Mouse (Mus musculus): ENCODE results near the gene Ccdc27. TPM values are rescaled to one million over a fixed set of nuclear protein-coding genes. Genes with fewer than 3 reads are reported as not detected.
A peak's percentile ranks its signal among the peaks of the same experiment; 100 is the strongest.

The Ccdc27 gene
- total RNA-seq (2021): not detected
- long read RNA-seq, experiment 1: 0 reads
- long read RNA-seq, experiment 2: 0 reads

DNA sequence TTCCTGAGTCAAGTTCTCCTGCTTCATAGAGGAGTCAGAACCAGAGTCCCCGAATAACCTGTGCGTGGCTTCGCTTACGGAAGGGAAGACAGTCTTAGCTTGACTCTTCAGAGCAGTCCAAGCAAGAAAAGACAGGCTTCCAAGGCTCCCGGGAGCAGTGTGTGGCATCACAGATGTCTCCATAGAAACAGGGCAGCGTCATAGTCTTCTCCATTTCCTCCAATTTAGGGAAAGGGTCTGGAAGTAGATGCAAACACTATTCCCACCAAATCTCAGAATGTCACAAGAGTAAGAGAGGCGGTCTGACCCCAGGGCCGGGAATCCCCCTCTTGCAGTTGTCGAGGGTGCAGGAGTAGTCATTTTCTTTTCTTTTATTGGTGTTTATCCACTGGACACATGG is at the start of gene Ccdc27:
Gene Ccdc27 (minus strand): TSS at position 101 of the 400 bp plus-strand sequence.
- DNase-seq: no peak

DNA sequence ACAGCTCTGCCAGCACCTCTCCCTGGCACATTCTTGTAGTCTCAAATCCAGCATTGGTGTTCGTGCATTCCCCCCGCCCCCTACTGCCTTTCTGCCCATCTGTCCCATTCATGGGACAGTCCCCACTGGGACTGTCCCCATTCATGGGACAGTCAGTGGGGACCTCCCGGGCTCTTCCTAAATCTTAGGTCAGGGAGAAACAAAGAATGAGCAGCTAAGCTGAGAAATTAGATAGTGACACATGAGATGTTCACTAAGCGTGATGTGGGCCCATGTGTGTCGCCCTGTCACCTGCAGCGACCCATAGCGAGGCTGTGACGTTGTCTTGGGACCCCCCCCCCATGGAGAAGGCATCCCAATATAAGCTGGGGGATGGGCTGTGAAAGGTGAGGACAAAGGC is 48.9 kb upstream of the Ccdc27 start:
- no peak for DNase-seq

DNA sequence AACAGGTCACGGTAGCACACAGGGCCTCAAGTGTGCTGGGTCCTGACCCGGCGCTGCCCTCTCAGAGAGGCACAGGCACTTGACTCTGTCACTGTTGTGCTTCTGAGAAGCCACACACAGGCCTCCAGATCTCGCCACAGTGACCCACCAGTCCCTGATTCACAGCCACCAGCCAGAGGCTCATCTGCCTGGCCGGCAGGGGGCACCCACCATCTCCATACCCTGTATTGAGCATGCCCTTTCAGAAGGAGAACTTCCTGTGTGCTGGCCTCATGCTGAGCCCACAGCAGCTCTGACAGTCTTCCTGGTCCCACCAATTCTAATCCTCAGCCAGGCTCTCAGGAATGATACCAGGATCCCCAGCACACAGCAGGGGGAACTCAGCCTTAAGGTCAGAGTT is 46.7 kb upstream of the Ccdc27 start:
- no peak for DNase-seq

DNA sequence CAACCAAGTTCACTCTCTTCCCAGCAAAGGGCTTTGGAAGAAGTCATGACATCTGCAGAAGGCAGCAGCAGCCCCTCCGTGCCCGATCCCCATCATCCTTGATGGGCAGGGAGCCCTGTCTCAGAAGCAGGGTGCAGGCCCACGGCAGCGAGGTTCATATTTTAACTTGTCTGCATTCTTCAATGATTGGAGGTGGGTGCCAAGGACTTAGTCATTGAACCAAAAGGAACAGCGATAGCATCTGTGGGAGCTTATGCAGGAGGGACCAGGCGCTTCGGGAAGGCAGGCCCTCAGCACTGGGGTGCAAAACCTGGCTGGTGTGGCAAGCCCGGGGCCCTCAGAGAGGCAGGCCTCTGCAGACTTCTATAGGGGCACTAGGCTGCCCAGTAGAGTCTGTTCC is 44.0 kb upstream of the Ccdc27 start:
- no peak for DNase-seq

DNA sequence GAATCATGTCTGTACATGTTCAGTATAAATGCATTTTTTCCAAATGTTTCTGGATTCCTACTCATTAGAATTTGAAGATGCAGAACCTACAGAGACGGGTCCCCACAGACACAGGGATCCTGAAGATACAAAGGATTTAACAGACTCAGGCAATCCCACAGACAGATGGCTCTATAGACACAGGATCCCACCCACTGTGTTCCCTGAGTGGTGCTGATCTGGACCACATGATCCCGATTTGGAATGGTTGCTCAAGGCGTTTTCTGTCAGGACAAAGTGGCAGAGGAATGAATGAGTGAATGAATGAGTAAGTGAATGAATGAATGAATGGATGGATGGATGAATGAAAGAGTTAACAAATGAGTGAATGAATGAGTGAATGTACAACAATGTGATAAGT is 43.4 kb upstream of the Ccdc27 start:
- DNase-seq: no peak

DNA sequence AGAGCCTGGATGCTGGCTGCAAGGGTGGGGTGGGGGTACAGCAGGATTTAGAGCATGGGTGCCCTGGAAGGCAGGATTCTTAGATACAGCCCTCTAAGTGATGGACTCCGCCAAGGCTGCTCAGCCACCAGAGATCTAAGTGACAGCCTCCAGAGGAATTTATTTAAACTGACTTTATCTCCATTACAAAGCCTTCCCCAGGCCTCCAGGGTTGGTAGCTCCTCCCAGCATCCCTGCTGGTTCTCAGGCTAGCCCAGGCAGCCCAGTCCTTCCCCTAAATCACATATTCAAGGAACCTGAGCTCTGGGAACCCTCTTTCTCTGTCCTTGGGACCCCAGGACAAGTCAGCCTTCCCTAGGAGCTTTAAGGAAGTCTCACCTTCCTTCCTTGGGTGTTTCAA is 39.5 kb upstream of the Ccdc27 start:
- DNase-seq: no peak

DNA sequence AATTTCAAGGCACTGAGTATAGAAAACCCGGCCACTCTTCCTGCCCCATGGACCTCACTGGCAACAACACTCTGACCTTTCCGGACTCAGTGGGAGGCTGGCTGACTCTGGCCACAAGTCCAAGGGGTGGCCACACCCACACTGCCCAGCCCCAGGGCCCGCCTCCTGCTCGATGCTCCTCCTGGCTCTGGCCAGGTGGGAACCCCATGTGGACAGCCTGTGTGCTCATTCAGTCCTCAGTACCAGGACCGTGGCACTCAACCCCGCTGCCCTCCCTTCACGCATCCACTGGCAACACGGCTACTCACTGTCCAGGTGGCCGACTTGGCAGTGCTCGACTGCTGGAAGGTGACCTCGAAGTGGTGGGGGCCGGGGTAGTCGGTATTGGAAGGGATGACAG is 38.5 kb upstream of the Ccdc27 start:
- DNase-seq: no peak

DNA sequence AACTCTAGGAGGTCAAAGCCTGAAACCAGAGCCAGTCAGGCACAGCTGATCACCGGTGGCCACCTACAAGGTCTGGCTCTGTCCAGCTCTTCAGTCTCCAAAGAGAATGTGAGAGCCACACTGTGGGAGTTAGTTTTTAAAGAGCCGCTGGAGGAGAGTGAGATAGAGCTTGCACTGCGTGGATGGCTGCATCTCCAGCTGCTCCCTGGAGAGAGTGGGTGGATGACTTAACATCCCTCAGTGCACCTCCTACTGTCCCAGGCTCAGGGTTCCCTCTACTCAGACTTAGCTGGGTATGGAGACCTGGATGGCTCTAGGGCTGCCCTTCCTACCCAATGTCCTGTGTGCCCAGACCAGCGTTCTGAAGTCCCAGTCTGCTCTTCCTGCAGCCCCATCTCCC is 37.7 kb upstream of the Ccdc27 start:
- DNase-seq: no peak

DNA sequence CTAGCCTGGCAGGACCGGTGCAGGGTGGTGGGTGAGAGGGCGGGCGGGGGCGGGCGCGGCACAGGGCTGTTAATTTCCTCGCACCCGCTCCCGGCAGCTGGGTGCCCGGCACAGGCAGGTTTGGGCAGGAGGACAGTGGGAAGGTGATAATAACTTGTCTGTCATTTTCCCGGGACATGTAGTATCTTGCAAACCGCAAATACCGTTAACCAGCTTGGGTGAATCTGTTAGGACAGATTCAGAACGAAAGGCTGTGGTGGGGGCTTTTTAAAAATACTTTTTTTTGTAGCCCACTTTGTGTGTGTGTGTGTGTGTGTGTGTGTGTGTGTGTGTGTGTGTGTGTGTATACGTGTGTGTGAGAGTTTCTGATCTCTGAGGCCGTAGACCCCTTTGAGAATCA is 29.5 kb upstream of the Ccdc27 start:
- no peak for DNase-seq

DNA sequence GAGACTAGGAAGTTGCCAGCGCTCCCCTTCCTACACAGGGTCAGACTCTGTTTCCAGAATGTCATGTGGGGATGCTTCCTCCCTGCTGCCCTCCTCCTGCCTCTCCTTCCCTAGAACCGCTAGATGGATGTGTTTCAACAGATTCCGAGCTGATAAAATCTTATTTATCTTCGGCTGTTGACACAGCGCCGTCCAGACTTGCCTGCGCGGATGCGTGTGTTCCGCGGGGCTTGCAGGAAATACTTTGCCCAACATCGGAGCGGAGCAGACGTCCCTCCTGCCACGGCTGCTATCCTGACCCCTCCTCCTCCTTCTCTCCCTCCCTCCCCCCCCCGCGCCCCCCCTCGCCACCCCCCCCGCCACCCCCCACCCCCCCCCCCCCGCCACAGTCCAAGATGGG is 29.0 kb upstream of the Ccdc27 start:
- no peak for DNase-seq

DNA sequence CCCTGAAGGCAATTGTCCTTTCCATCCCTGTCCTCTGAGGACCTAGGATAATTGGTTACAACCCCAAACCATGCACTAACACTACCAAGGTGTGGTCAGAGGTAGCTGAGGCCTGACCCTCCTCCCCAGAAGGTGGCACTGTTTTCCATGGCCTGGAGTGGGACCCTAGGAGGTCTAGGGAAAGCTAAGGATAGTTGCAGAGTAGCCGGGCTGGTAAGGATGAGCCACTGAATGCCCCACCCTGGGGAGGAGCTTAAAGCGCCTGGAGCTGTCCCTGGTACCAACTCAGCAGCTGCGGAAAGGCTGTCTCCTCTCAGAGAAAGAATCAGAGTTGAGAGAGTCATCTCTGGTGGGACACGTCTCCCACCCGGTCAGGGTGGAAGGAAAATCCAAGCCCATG is 28.4 kb upstream of the Ccdc27 start:
- DNase-seq: peak in 1 of 2 experiments; percentile 13

DNA sequence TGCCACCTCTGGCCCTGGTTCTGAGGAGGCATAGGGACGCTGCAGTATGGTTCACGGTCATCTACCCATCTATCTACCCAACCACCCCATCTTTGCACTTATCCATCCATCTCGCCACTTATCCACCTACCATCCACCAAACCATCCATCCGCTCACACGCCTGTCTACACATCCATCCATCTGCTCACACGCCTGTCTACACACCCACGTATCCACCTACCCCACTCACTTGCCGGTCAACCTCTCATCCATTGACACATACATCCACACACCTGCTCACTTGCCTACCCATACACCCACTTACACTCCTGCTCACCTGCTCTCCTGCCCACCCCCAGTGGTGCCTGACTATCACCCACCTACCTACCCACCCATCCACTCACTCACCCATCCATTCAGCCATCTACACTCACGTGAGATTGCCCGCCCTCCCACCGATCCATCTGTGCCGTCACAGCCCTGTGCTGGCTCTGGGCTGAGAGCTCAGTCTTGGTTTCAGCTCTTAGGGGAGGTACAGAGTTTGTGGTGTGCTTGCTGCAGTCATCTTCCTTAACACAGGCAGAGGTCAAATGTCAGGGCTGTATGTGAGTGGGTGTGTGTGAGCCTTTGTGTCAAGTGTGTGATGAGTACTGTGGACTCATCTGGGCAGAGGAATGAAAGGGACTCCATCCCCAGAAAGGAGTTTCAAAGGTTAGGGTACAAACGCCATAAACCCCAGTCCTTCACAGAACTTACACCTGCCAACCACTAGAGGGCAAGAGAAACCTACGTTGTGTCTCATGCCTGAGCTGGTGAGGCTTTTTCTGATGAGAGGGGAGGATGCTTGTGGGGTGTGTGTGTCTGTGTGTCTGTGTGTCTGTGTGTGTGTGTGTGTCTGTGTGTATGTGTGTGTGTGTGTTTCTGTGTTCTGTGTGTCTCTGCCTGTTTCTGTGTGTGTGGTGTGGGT is 22.6 kb upstream of the Ccdc27 start:
- DNase-seq: peak; percentile 18 to 37

DNA sequence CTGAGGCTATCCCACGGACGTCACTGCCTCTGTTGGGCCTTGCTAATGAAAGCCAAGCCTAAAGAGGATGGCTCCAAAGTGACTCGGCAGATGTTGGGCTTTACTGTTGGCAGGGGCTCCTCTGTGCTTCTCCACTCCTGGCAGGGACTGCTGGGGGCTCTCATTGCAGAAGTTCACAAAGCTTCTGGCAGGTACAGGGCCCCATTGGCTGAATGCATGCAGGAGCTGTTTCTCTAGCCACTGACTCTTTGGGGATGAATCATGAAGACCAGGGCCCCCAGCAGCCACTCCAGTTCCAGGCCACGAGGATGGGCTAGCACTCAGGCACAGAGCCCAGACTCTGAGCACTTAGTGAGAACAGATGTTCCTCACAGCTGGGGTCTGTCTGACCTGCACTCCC is 15.2 kb upstream of the Ccdc27 start:
- peak in 1 of 2 experiments; percentile 9 for DNase-seq

DNA sequence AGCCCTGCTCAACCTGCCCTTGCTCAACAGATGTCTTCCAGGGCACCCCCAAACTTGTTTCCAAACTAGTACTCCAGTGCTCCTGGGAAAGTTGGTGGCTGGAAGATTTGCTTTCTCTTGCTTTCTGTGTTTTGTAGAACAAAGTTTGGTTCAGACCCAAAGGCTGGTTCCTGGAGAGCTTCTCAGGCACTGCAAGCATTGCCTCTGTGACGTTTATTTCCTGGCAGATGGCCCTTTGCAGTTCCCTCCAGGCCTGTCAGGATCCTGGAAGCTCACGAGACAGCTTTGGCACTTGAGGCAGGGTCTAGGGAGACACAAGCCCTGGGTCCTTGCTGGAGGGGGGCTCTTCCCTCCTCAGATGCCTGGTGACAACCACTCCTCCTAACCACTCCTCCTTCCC is 14.2 kb upstream of the Ccdc27 start:
- DNase-seq: peak; percentile 37 to 42

DNA sequence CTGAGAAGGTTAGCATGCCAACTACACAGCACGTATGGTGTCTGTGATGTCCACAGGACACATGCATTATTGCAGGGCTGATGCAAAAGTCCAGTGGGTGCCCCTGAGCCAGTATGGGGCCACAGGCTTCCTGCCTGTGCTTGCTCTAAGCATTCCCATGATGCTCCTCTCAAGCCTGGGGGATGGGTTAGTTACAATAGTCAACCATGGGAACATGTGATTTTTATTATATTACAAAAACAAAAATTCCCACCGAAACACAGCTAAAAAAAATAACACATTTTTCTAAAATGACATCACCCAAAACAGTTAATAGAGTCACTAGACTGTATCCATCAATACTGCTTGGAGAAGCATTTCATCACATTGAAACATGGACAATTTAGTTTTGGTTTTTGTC is 13.6 kb upstream of the Ccdc27 start:
- peak in 1 of 2 experiments; percentile 12 for DNase-seq

DNA sequence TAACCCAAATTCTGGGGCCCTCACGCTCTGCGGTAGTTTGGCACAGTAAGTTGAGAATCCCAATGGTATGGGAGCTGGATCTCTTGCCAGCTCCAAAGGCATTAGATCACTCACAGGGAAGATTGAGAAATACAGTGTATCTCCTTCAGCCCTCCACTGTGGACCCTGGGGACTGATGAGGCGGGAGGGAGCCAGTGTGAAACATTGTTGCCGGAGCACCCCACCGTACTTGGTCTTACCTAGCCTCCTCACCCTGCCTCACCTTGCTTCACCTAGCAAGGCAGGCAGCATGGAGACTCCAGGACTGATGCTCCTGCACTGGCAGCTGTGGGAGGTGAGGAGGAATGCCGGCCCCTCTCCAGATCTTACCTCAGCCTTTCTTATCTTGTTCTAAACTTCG is 13.0 kb upstream of the Ccdc27 start:
- DNase-seq: peak; percentile 23 to 30

DNA sequence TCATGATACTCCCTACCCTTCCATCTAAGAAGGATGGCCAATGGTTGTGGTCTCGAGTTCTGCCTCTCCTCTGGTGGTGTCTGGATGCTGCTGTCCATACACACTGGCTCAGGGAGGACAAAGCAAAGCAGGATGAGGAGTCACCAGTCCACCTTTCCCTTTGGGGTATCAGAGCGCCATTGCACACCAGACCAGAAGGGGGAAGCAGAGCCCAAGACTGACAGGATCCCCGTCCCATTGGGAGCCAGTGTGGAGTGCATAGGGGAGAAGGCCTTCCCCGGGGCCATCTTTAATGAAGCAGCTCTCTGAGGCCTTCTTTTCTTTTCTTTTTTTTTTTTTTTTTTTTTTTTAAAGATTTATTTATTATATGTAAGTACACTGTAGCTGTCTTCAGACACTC is 10.6 kb upstream of the Ccdc27 start:
- no peak for DNase-seq

DNA sequence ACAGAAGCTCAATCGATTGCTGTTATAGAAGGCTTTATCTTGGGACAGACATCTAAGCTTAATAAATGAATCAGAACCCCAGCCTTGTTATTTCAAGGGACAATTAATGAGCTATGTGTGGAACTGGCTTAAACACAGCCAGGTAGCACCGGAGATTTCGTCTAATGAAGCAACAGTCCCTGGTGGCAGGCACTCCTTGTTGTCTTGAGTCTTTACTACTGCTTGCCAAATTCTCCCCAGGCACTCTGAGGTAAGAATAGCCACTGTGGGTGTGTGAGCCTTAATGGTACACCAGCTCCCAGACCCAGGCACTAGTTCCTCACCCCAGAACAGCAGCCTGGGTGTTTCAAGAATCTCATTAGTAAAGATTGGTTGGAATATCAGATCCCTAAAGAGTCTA is 8.9 kb upstream of the Ccdc27 start:
- no peak for DNase-seq

DNA sequence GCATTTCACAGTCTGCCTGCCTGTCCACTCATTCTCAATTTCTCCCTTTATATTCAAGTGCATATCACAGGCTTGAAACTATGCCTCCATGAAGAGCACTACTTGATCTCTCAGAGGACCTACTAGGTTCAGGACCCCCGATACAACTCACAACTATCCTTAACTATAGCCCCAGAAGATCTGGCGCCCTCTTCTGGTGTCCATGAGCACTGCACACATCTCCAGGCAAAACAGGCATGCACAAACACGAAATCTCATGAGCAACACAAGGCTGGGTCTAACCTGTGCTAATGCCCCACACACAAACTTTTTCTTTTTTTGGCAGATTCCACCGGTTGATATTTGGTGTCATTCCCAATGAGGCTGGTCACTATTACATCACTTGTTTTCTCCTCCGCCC is 3.4 kb upstream of the Ccdc27 start:
- DNase-seq: no peak

DNA sequence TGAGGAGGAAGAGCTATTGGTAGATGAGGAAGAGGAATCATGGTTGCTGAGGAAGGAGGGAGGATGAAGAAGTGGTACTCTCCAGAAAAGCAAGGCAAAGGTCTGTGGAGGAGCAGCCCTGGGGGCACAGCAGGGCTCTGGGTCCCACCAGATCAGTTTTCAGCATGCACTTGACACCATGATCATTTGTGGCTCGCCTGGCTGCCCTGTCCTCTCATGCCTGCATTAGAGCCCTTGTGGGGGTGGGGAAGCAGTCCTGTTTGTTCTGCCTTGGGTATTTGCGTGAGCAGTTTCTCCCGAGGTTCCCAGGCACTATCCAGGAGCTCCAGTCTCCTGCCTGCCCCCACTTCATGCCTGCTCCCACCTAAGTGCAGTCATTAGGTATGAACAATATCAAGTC is 5.4 kb downstream of the Ccdc27 start:
- no peak for DNase-seq

DNA sequence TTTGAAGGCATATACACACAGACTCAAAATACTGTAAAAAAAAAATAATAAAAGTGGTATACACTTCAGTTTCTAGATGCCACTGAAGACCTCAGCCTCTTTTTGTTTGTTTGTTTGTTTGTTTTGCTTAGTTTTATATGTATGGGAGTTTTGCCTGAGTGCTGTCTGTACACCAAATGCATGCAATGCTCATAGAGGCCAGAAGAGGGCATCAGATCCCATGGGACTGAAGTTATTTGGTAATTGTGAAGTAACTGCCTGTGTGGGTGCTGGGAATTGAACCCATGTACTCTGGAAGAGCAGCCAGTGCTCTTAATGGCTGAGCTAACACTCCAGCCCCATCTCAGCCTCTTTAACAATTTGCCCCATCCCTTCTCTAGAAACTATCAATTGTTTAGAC is 13.8 kb downstream of the Ccdc27 start:
- DNase-seq: no peak

DNA sequence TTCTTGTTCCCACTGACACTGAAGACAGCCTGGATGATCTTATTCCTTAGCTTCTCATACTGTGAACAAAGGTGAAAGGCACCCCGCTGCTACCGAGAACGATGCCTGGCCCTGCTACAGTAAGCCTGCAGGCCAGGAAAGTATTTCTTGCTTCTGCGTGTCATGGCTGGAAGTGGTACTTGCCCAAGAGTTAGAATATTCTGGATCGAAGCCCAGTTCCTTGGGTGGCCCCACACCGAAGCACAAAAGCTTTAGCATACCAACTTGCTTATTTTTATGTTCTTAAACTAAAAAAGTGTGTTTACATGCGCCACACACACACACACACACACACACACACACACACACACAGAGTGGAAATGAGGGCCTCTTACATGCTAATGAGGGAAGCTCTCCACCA is 14.4 kb downstream of the Ccdc27 start:
- no peak for DNase-seq

DNA sequence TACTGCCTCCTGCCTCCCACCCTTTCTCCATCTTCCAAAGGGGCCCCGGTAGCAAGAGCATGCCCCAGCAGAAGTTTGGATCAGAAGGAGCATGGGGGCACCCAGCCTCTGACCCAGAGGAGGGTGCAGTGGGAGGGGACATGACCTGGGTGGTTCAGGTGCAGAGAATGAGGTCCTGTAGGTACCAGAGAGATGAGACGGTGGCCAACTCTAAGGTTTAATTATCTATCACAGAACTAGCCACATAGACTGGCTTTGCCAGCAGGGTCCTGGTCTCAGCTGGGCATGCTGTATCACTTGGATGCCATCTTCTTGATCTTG is 16.1 kb downstream of the Ccdc27 start:
- no peak for DNase-seq

DNA sequence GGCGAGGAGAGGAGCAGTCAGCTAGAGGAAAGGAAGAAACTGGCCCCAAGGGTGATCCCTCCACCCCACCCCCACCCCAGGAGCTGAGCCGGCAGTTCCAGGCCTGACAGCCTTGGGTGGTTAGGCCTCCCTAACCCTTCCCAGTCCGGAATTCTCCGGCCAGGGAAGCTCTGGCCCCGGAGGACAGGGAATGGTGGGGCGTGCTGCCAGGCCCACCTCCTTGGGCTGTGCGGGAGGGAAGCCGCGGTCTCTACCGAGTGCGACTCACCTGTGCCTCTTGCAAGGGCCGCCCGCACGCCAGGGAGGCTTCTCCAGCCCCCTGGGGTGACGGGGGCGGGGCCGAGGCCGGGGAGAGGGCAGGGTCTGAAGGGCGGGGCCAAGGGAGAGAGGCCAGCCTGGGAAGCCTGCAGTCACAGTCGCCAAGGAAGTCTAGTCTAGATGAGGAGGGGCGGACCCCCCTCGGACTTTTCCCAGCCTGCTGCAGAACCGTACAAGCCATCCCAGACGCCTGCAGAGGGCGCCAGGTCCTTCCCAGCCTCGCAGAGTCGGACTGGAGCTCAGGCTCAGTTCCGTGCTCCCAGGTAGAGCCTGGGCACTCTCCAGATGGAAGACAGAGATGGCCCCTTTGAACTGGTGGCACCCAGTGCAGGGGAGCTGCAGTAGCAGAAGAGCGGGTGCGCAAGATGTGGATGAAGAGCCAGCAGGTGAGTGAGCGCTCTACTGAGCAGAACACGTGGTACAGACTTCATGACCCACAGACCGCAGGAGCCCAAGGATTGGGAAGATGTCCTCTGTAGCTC is 16.6 kb downstream of the Ccdc27 start, which contains the start of gene Smim1:
Gene Smim1 (minus strand): TSS at position 590 of the 800 bp plus-strand sequence.
- DNase-seq: peak; percentile 75 to 81
